Mouse (Mus musculus): ENCODE data around the gene Inpp5b.

DNA sequence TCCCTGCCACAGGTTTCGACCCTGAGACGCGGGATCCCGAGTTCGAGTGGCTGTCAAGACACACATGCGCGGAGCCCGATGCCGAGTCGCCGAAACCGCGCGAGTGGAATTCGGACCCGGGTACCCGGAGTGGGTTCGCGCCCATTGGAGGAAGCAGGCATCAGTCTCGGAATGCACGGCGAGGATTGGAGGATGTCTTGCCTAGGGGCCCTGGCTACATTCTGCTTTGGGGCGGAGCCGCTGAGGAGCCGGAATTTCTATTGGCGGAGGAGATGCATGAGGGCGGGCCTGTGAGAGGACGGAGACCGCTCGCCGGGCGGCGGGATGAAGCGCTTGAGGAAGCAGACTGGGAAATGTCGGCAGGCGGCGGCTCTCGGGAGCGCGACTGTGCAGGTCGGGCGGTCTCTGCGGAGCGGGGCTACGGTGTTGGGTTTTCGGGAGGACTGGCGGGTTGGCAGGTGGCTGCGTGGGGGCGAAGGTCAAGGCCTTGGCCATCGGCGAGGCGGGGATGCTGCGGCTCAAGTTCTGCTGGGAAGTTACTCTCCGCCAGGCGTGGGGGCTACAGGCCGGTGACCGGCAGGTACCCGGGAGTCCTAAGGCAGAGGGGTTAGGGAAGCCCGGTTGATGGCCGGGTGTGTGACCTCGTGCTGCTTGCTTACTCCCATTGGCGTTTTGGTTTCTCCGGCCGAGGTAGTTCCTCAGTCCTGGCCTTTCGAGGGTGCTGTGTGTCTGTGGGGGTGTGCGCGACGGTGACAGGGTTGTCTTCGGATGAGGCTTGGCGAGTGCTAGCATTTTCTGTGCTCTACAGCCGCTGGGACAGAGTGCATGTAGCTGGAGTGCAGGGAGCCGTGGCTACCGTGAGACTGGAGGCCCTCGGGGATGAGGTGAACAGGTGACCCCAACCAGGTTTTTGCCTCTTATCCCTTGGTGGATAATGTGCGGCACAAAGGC, 9.9 kb downstream of the Inpp5b start:
- TF ChIP-seq POLR2A (IDR thresholded peaks at IDR 0.05; ENCODE audit: low read depth, low read length) (peak; percentile 82), CTCF (IDR thresholded peaks at IDR 0.05; ENCODE audit: extremely low read depth, insufficient read length, insufficient replicate concordance, low read depth, low read length) (no peak)

Measured in small intestine, adult 2 months (tissue).